Mouse (Mus musculus): ENCODE measurements around the gene Ephb1.
A peak's percentile ranks its signal among the peaks of the same experiment; 100 is the strongest.

The Ephb1 gene

DNA sequence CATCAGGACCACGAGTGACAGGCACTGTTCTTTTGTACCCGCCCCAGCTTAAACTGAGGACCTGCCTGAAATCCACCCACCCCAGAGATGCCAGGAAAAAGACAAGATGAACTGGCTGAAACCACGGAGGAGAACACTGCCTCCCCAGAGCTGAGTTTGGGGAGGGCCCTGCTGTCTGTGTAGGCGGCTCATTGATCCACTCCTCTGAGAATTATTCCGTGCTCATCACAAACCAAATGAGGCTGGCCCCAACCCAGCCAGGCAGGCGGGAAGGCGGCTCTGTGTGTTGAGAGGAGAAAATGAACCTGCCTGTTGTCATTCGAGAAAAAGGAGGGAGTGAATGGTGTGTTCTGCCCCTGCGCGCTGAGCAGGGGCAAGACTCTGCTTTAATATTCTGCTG is 2.8 kb downstream of the Ephb1 start:
- peak; percentile 29 for DNase-seq

DNA sequence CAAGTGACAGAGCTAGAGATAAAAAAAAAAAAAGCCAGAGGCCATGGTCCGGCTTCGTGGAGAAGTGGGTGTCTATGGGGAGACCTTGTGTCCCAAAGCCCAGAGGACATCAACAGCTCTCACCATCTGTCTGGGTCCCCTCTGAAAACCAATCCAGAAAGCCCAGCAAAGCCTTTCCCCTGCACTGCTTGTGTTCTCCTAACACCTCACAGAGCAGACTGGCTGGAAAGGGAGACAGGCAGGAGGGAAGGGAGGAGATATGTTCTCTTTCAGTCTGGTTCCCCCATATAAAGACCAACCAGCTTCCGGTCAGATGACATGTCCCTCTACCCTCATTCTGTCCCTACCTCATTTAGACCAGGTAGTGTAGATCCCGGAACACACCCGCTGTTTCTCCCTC is 3.3 kb downstream of the Ephb1 start:
- peak; percentile 11 for DNase-seq

- peak; percentile 4 for DNase-seq
Observed at GRCm38 (mm10) chr9:102350696-102351095, 3.8 kb downstream of the Ephb1 start.

DNA sequence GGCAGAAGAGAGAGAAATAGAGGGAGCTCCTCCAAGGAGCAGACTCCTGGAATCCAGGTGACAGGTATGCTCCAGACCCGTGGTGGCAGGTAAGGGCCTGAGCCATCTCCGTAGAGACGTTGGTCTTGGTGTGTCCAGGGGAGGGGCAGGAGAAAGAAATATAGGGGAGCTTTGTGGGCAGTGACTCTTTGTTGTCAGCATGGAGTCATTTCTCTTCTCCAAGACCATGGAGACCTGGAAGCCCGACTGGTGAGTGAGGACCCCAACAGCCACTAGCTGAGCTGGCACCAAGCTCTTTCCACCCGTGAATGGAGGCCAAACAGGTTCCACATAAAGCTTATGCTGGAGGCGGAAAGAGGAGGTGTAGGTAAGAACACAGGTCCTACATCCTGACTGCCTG is 4.4 kb downstream of the Ephb1 start:
- DNase-seq: no peak

- no peak for DNase-seq
Observed at GRCm38 (mm10) chr9:102346801-102347200, 7.7 kb downstream of the Ephb1 start.

DNA sequence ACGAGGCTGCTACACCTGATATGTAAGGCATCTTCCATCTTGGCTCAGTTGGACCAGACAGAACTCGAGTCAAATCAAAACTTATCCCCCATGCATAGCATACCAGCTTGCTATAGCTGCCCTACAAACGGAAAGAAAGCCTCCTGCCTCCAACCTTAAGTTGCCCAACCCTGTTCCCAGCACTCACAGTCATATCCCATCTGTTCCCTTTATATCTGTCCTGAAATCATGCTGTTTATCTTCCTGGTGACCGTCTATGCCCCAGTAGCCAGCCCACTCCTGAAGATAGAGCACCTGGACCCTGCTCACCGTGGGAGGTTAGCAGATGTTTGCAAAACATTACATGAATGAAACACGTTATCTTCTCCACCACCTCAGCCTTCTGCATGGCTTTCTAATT is 9.0 kb downstream of the Ephb1 start:
- DNase-seq: peak; percentile 13

DNA sequence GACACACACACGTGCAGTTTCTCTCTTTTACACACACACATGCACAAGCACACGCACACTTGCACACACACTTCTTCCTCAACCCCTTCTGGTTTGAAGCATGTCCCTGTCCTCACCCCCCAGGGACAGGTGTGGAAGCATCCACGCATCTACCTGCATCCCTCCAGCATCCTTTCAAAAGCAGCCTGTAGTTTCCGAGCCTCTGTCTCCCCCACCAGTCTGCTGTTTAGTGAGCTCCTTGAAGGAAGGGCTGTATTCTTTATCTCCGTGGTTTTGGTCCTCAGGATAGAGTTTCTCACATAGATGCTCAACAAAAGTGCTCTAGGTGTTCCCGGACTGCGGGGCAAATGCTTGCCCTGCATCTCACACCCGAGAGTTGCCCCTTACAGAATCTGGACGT is 9.4 kb downstream of the Ephb1 start:
- DNase-seq: no peak

DNA sequence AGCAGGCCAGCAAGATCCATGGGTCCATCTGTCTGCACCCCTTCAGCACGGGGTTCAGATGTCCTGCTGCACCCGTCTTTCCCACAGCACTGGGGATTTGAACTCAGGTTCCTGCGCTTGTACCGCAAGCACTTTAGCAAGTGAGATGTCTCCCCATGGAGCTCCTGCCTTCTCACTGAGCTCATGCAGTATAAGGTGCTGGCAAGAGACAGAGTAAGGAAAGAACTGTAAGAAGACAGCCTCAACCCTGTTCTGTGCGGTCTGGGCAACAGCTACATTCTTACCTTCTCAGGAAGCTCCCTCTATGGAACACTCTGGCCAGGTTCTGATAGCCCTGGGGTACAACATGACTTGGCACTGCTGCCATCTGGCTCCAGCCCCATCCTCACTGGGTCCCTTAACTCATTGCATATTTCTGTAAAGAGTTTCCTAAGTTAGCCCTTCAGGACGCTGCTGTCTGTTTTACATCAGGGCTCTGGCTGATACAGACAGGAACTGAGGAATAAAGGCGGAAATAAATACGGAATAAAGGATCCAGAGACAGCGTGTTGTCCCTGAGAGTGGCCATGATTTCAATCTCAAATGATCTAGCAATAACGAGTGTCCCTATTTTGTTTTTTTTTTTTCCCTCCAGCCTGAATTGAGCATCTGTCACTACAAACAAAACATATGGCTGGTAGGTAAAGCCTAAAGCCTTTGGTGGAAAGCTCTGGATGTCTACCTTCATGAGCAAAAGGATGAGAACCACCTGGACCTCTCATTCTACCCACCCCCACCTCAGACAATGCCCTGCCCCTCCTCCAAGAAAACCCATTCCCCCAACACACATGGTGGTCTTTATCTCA is 10.2 kb downstream of the Ephb1 start:
- DNase-seq: no peak

GRCm38 (mm10) chr9:102343061-102343460 is 11.4 kb downstream of the Ephb1 start:
- no peak for DNase-seq

- no peak for DNase-seq
Observed at GRCm38 (mm10) chr9:102342026-102342425, 12.5 kb downstream of the Ephb1 start.

- no peak for DNase-seq
Observed at GRCm38 (mm10) chr9:102340768-102341167, 13.7 kb downstream of the Ephb1 start.

DNA sequence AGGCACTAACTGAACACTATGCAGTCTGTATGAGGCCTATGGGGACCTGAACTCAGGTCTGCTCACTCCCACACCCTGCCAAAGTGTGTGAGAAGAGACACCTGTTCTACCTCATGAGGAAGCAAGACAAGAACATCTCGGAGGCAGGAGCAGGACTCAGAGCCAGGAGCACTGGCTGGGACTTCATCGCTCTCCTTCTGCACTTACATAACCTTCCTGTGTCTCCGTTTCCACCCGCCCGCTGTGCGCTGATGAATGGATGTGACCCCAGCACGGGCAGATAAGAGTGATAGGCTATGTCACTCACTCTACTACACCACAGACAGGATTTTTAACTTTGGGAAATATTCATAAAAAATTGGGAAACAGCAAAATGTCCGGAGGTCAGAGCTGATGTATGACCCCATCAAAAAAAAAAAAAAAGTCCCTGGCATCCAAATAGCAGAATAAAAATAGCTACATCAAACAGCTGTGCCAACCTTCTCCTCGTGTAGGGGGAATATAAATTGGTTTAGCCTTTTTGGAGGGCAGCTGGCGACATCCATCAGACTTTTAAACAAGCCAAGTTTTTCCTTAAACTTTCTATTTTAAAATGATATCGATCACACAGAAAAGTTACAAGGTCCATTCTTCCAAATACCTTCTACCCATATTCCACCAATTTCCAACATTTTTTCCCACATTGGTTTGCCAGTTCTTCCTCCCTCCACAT is 18.8 kb downstream of the Ephb1 start:
- DNase-seq: no peak

DNA sequence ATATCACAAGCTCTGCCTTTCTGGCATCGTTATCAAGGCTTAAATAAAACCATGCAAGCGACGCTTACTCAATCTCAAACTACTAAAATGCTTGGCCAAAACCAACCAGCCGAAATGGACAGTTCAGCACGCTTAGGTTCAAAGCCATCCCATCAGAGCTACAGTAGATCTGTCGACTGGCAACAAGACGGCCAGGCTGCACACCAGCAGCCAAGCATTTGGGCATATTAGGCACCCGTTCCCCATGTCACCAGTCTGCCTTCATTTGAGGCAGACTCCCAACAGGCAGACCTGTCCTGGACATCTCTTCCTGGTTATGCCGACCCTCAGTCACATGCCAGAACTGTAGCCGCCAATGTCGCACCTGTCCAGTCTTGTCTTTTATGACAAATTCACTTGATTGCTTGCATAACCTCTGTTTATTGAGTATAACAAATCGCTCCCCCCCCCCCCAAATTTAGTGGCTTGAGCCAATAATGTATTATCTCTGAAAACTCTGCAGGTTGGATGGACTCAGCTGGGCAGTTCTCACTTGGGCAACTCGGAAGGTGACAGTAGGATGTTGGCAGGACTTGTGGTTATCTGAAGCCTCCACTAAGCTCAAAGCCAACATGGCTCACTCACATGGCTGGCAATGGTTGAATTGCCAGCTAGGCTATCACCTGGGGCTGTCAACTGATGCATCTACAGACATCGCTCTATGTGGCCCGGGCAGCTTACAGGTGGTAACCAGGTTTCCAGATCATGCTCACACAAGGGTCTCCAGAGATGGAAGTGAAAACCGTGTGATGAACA is 24.0 kb downstream of the Ephb1 start:
- DNase-seq: no peak

GRCm38 (mm10) chr9:102327625-102328150 is 26.8 kb downstream of the Ephb1 start:
- no peak for DNase-seq

- no peak for DNase-seq
Observed at GRCm38 (mm10) chr9:102315436-102315835, 39.1 kb downstream of the Ephb1 start.

DNA sequence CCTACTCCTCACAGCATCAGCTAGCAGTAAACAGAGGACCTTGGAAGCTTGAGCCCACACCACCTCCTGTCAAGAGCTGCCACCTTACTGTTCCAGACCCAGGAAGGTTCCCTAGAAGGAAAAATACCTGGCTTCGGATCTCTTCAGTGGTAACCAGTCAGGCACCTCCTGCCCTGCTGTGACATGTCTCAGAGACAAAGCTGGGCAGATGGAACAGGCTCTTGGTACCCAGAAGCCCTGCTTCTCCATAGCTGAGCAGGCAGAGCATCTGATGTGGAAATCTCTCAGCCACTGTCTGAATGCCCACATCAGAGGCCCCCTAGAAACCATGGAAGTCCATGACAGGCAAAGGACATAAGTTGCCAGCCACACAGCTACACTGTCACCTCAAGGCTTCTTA is 39.7 kb downstream of the Ephb1 start:
- no peak for DNase-seq

DNA sequence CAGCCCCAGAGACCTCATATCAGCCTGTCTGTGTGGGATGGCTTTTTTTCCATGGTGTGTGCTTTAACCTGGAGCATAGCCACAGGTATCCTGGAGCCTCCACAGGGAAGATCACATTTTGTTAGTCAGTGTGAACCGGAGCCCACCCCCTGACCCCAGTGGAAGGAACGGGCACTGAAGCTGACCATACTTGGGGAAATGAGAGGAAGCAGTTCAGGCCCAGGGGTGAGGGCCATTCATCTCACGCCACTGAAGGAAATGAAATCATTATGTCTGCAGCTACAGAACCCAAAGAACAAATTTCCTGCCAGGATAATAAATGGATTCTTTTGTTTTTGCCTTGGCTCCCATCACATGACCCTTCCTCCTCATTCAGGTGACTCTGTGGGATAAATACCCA is 44.1 kb downstream of the Ephb1 start:
- DNase-seq: no peak

- DNase-seq: no peak
Observed at GRCm38 (mm10) chr9:102309278-102309677, 45.2 kb downstream of the Ephb1 start.

- DNase-seq: no peak
Observed at GRCm38 (mm10) chr9:102307656-102308055, 46.8 kb downstream of the Ephb1 start.

- DNase-seq: no peak
Observed at GRCm38 (mm10) chr9:102306645-102307415, 47.7 kb downstream of the Ephb1 start.

GRCm38 (mm10) chr9:102305432-102306100 is 48.9 kb downstream of the Ephb1 start:
- DNase-seq: peak; percentile 84

DNA sequence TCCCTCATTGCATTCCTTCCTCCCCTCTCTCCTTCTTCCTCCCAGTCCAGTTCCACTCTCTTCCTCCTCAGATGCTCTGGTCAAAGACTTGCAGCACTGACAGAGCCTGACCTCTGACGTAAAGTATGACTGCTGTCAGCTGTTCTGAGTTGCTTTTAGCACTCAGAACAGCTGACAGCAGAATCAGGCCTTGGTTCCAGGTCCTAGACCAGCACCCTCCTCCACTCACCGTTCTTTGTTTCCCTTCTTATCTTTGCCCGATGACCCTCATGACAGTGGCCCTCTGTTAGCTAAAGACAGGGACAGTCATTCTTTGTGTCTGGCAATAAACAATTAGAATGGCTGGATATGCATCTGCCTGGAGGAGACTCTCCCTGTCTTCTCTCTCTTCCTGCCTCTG is 49.7 kb downstream of the Ephb1 start:
- DNase-seq: no peak

Measured in cerebellum, adult 8-10 months (tissue).